Mouse (Mus musculus) heart, postnatal 0 days (tissue): ENCODE results near the gene Usb1. TPM values are rescaled to one million over a fixed set of nuclear protein-coding genes. Genes with fewer than 3 reads are reported as not detected.
A peak's percentile ranks its signal among the peaks of the same experiment; 100 is the strongest.

Source experiments
- ATAC-seq: fragments of 200-750 bp; cut with Nextera tagmentation; 2 replicates; pipeline ENCODE4 v1.8.0; 2017; ENCODE audit warnings: low read depth, moderate number of reproducible peaks, moderate library complexity; ENCODE audit not compliant: insufficient read depth
- DNase-seq: peaks from one replicate; pipeline ENCODE4 v3.0.0-alpha.2; 2016; ENCODE audit warnings: low spot score
- H3K27ac ChIP-seq: fragments of 300-500 bp; sonication (generic); 2 replicates; pipeline ENCODE4 v1.5.1; 2014; ENCODE audit warnings: low read depth, mild to moderate bottlenecking
- H3K27me3 ChIP-seq: fragments of 300-500 bp; sonication (generic); 2 replicates; pipeline ENCODE4 v1.6.1; 2014; ENCODE audit warnings: low read length, mixed read lengths; ENCODE audit not compliant: control insufficient read depth, insufficient read depth
- H3K36me3 ChIP-seq: fragments of 300-500 bp; sonication (generic); replicated peaks from 2 replicates; pipeline ENCODE4 v1.6.1; 2014; ENCODE audit warnings: low read length, mixed read lengths; ENCODE audit not compliant: control insufficient read depth, insufficient read depth
- H3K4me1 ChIP-seq: fragments of 300-500 bp; sonication (generic); 2 replicates; pipeline ENCODE4 v1.6.1; 2014; ENCODE audit warnings: antibody characterized with exemption; ENCODE audit not compliant: control insufficient read depth, insufficient read depth
- H3K4me2 ChIP-seq: fragments of 300-500 bp; sonication (generic); 2 replicates; pipeline ENCODE4 v1.6.1; 2014; ENCODE audit warnings: low read depth, mild to moderate bottlenecking, low read length, moderate library complexity
- H3K4me3 ChIP-seq: fragments of 300-500 bp; sonication (generic); 2 replicates; pipeline ENCODE4 v1.5.1; 2014; ENCODE audit warnings: low read depth, low read length
- H3K9ac ChIP-seq: fragments of 300-500 bp; sonication (generic); replicated peaks from 2 replicates; pipeline ENCODE4 v1.6.1; 2014; ENCODE audit warnings: low read depth, low read length, mixed read lengths
- H3K9me3 ChIP-seq: fragments of 300-500 bp; sonication (generic); replicated peaks from 2 replicates; pipeline ENCODE4 v1.6.1; 2016; ENCODE audit warnings: low read length; ENCODE audit not compliant: control insufficient read depth
- CTCF ChIP-seq: IDR thresholded peaks from 2 replicates; pipeline ENCODE4 v1.5.1; 2016; ENCODE audit warnings: antibody characterized with exemption, control low read depth, low read depth
- EP300 ChIP-seq: IDR thresholded peaks from 2 replicates; pipeline ENCODE4 v1.6.1; 2016; ENCODE audit warnings: antibody characterized with exemption, low read depth
- WGBS: fragments of 180-500 bp; shearing (Covaris S2); extraction: QIAGEN DNeasy Blood & Tissue Kit; methylation state at CpG from one replicate; pipeline ENCODE4 v1.1.7; 2014; 5-methylcytosine and 5-hydroxymethylcytosine counted together
- polyA plus RNA-seq: library from polyadenylated mRNA; unstranded; fragments of >200 nt; fragmentation: Nextera tagmentation; extraction: Ambion mirVana; gene quantifications from 2 replicates; pipeline ENCODE4 v1.2.1, GENCODE M21; 2015
- total RNA-seq: library from RNA; depleted of rRNA; stranded (reverse); fragments of >200 nt; gene quantifications from 2 replicates; pipeline ENCODE4 v1.2.3, GENCODE M21; 2014; ENCODE audit warnings: low replicate concordance; rRNA removed

Usb1 gene
- total and polyA plus RNA-seq, 2 experiments from 2014 or later, result 28.8 to 49.0 TPM

GRCm38 (mm10) chr8:95392604-95393003 lies 60.5 kb downstream of the Usb1 start:
- ATAC-seq, result peak; percentile 37
- peaks cover 28% of the 10 kb centered on the region for H3K4me1 ChIP-seq
- TF ChIP-seq CTCF (no peak), EP300 (peak; percentile 83; the same call in 1 of the 2 replicates)

DNA sequence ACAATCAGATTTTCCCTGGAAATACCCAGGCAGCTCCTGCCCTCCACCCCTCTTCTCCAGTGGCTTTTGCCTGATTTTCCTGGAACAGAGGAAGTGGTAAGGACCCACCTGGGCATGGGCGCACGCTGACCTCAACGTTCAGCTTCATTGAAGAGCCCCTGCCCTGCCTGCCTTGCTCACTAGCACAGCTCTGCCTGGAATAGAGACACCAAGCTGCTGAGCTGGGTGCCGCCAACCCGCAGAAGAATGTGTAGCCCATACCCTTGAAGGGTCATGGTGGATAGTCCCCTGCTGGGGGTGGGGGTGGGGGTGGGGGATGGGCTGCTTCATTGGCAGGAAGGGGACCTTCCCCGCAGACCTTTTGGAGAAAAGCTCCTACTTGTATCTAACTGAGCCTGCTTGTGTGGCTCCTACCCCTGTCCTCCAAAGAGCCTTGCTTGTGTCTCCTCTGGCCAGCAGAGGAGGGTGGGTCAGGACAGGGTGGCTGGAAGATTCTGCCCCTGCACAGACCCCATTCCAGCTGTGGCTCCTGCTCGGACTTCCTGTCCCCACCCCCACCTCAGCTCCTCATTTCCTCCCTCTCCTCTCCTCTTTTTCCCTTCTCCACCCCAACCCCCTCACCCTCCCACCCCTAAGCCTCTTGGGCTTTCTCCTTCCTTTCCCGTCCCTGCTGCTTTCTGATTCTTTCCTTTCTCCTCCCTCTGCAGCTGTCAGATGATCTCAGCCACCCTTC lies 63.3 kb downstream of the Usb1 start:
- DNase-seq (peak; percentile 20), ATAC-seq (peak; percentile 61)
- Histone ChIP-seq H3K4me3 (no peak overlapping the region), H3K36me3 (no peaks in the 10 kb centered on the region), H3K27me3 (no peaks in the 10 kb centered on the region), H3K4me1 (peaks cover 28% of the 10 kb centered on the region), H3K27ac (peak overlapping the region; percentile 62), H3K9ac (no peak overlapping the region), H3K9me3 (no peaks in the 10 kb centered on the region), H3K4me2 (no peak overlapping the region)
- 18% methylated on average over 8 of the region's 8 CpGs for WGBS
- no peak for TF ChIP-seq CTCF
- no peak for TF ChIP-seq EP300

More at GRCm38 (mm10) chr8:95392604-95393003, 60.5 kb downstream of the Usb1 start:
- no peak overlapping the region for H3K4me2 ChIP-seq
- H3K27ac ChIP-seq, result peak overlapping the region; percentile 79
- H3K36me3 ChIP-seq, result no peaks in the 10 kb centered on the region
- H3K9ac ChIP-seq, result no peak overlapping the region
- no peak overlapping the region for H3K4me3 ChIP-seq
- no peaks in the 10 kb centered on the region for H3K27me3 ChIP-seq
- WGBS, result 54% methylated on average over 5 of the region's 5 CpGs
- peak; percentile 31 for DNase-seq
- H3K9me3 ChIP-seq, result no peaks in the 10 kb centered on the region

- DNase-seq, result no peak
- Histone ChIP-seq H3K4me3 (no peak overlapping the region), H3K4me1 (peaks cover 28% of the 10 kb centered on the region), H3K4me2 (no peak overlapping the region), H3K27me3 (no peaks in the 10 kb centered on the region), H3K9ac (no peak overlapping the region), H3K36me3 (no peaks in the 10 kb centered on the region), H3K27ac (peak overlapping the region; percentile 62), H3K9me3 (no peaks in the 10 kb centered on the region)
- TF ChIP-seq EP300, result no peak
- no peak for TF ChIP-seq CTCF
- 36% methylated on average over 11 of the region's 11 CpGs for WGBS
- no peak for ATAC-seq
These were observed 64.7 kb downstream of the Usb1 start for GRCm38 (mm10) chr8:95396752-95397151.

Other genes starting within 250 kb of the Usb1 start
- gene Kifc3, start 129.5 kb upstream of the Usb1 start, total RNA-seq, result 43.1 and 59.0 TPM in 2 replicates
- 20.6 and 21.0 TPM in 2 replicates for gene Kifc3, start 129.5 kb upstream of the Usb1 start, polyA plus RNA-seq
- gene Cngb1, start 25.7 kb upstream of the Usb1 start, total RNA-seq, result not detected in 2 replicates
- 1.1 and 1.4 TPM in 2 replicates for gene Cngb1, start 25.7 kb upstream of the Usb1 start, polyA plus RNA-seq
- gene Tepp, start 21.7 kb upstream of the Usb1 start, total RNA-seq, result not detected in 2 replicates
- not detected in 2 replicates for gene Tepp, start 21.7 kb upstream of the Usb1 start, polyA plus RNA-seq
- 7.0 and 7.8 TPM in 2 replicates for gene Zfp319, start 334 bp upstream of the Usb1 start, total RNA-seq
- gene Zfp319, start 334 bp upstream of the Usb1 start, polyA plus RNA-seq, result 3.0 and 3.6 TPM in 2 replicates
- 132 and 171 TPM in 2 replicates for gene Mmp15, start 20.0 kb downstream of the Usb1 start, total RNA-seq
- gene Mmp15, start 20.0 kb downstream of the Usb1 start, polyA plus RNA-seq, result 30.1 and 32.9 TPM in 2 replicates
- gene Cfap20, start 102.6 kb downstream of the Usb1 start, total RNA-seq, result 93.8 and 97.2 TPM in 2 replicates
- gene Cfap20, start 102.6 kb downstream of the Usb1 start, polyA plus RNA-seq, result 112 and 115 TPM in 2 replicates
- gene Csnk2a2, start 157.8 kb downstream of the Usb1 start, total RNA-seq, result 25.0 and 27.6 TPM in 2 replicates
- 5.3 and 6.2 TPM in 2 replicates for gene Csnk2a2, start 157.8 kb downstream of the Usb1 start, polyA plus RNA-seq
- 0.34 and 2.0 TPM in 2 replicates for gene Ccdc113, start 201.8 kb downstream of the Usb1 start, total RNA-seq
- gene Ccdc113, start 201.8 kb downstream of the Usb1 start, polyA plus RNA-seq, result 1.6 TPM in 2 replicates
- not detected in 2 replicates for gene Prss54, start 244.1 kb downstream of the Usb1 start, total RNA-seq
- not detected in 2 replicates for gene Prss54, start 244.1 kb downstream of the Usb1 start, polyA plus RNA-seq